Mouse (Mus musculus): Measurements from ENCODE around the gene 4833439L19Rik. TPM values are rescaled to one million over a fixed set of nuclear protein-coding genes. Genes with fewer than 3 reads are reported as not detected.

The 4833439L19Rik gene
- total and polyA plus RNA-seq, 3 experiments, result 23.1 to 25.0 (median 23.5) TPM

GRCm38 (mm10) chr13:54591776-54592356 lies 26.6 kb upstream of the 4833439L19Rik start:
- no peak for DNase-seq (ENCODE audit: extremely low read depth)
- no peak for TF ChIP-seq ETS1 (conservative IDR thresholded peaks at IDR 0.05; ENCODE audit: low read depth, low read length)
- TF ChIP-seq RCOR1 (conservative IDR thresholded peaks at IDR 0.05; ENCODE audit: low read depth, low read length), result no peak
- no peak for TF ChIP-seq ZMIZ1 (IDR thresholded peaks at IDR 0.05; ENCODE audit: low read depth, low read length)
- no peak for TF ChIP-seq RAD21 (IDR thresholded peaks at IDR 0.05; ENCODE audit: low read depth, low read length)
- no peak for TF ChIP-seq GABPA (IDR thresholded peaks at IDR 0.05; ENCODE audit: insufficient replicate concordance, low read depth, low read length)
- TF ChIP-seq NRF1 (IDR thresholded peaks at IDR 0.05; ENCODE audit: low read depth, low read length), result no peak
- no peak for TF ChIP-seq TCF12 (IDR thresholded peaks at IDR 0.05; ENCODE audit: low read depth, low read length)
- no peak for TF ChIP-seq MAZ (IDR thresholded peaks at IDR 0.05; ENCODE audit: low read depth, low read length)
- no peak for TF ChIP-seq SMC3 (IDR thresholded peaks at IDR 0.05; ENCODE audit: low read depth, low read length)
- no peak for TF ChIP-seq MAFK (IDR thresholded peaks at IDR 0.05; ENCODE audit: insufficient replicate concordance, low read length)
- TF ChIP-seq USF1 (IDR thresholded peaks at IDR 0.05; ENCODE audit: low read depth, low read length), result no peak
- TF ChIP-seq CTCF (conservative IDR thresholded peaks at IDR 0.05 in 1 of 2, IDR thresholded peaks at IDR 0.05 in 1 of 2; ENCODE audit: low read depth in 2 of 2, low read length in 2 of 2), result no peak
- no peak for TF ChIP-seq POLR2AphosphoS2 (IDR thresholded peaks at IDR 0.05; ENCODE audit: low read depth, low read length)
- no peak for TF ChIP-seq JUND (conservative IDR thresholded peaks at IDR 0.05; ENCODE audit: low read depth, low read length)
- H3K4me2 ChIP-seq (ENCODE audit: insufficient read depth, low read depth, poor library complexity, severe bottlenecking), result peak overlapping the region; percentile 65
- H3K79me2 ChIP-seq (replicated peaks; ENCODE audit: control insufficient read depth, extremely low read depth, insufficient read depth, poor library complexity, severe bottlenecking), result peaks cover 28% of the 10 kb centered on the region
- H3K9me3 ChIP-seq (replicated peaks; ENCODE audit: low read length), result no peaks in the 10 kb centered on the region
- H3K4me1 ChIP-seq (ENCODE audit: control insufficient read depth in 1 of 2, insufficient read depth in 2 of 2), result peaks cover 7 to 30% of the 10 kb centered on the region in 2 experiments
- H3K9ac ChIP-seq (ENCODE audit: insufficient read depth, low read depth), result no peak overlapping the region
- peaks cover 8 to 70% of the 10 kb centered on the region in 2 experiments for H3K36me3 ChIP-seq (replicated peaks in 1 of 2; ENCODE audit: control insufficient read depth in 1 of 2, insufficient read depth in 1 of 2, low read length in 1 of 2)
- no peaks in the 10 kb centered on the region for H3K27me3 ChIP-seq (replicated peaks)
- in situ Hi-C loops (cut with MboI; ENCODE audit: low pct_ligation_motif_present, low pct_unique_long_range_greater_than_20kb, low sequenced_read_pairs) (no loop called here), dilution Hi-C loops (cut with MboI; ENCODE audit: extremely low pct_ligation_motif_present, extremely low pct_unique_long_range_greater_than_20kb, low sequenced_read_pairs) (no loop called here)
- H3K27ac ChIP-seq (ENCODE audit: insufficient read depth, low read depth), result no peak overlapping the region
- H3K4me3 ChIP-seq (replicated peaks in 1 of 3; ENCODE audit: low read depth in 2 of 3, low read length in 2 of 3, poor library complexity in 1 of 3), result no peak overlapping the region

GRCm38 (mm10) chr13:54589996-54590951 lies 25.0 kb upstream of the 4833439L19Rik start, which contains the start of the genes Nop16 and Higd2a:
Gene Nop16 (minus strand): TSS chr13:54590090.
Gene Higd2a (plus strand): TSS chr13:54590207.
- Histone ChIP-seq H3K27me3 (replicated peaks) (no peaks in the 10 kb centered on the region), H3K36me3 (replicated peaks in 1 of 2; ENCODE audit: control insufficient read depth in 1 of 2, insufficient read depth in 1 of 2, low read length in 1 of 2) (peaks cover 13 to 68% of the 10 kb centered on the region in 2 experiments), H3K9me3 (replicated peaks; ENCODE audit: low read length) (no peaks in the 10 kb centered on the region), H3K4me2 (ENCODE audit: insufficient read depth, low read depth, poor library complexity, severe bottlenecking) (peak within 1 kb of the TSS; percentile 65), H3K9ac (ENCODE audit: insufficient read depth, low read depth) (peak within 1 kb of the TSS; percentile 85), H3K4me3 (replicated peaks in 1 of 3; ENCODE audit: low read depth in 2 of 3, low read length in 2 of 3, poor library complexity in 1 of 3) (peak within 1 kb of the TSS; percentile 79 to 99 (median 94)), H3K4me1 (ENCODE audit: control insufficient read depth in 1 of 2, insufficient read depth in 2 of 2) (peaks cover 7 to 32% of the 10 kb centered on the region in 2 experiments), H3K27ac (ENCODE audit: insufficient read depth, low read depth) (peak within 1 kb of the TSS; percentile 28), H3K79me2 (replicated peaks; ENCODE audit: control insufficient read depth, extremely low read depth, insufficient read depth, poor library complexity, severe bottlenecking) (peaks cover 28% of the 10 kb centered on the region)
- peak; percentile 99 for DNase-seq (ENCODE audit: extremely low read depth)
- dilution Hi-C loops (cut with MboI; ENCODE audit: extremely low pct_ligation_motif_present, extremely low pct_unique_long_range_greater_than_20kb, low sequenced_read_pairs) (no loop called here), in situ Hi-C loops (cut with MboI; ENCODE audit: low pct_ligation_motif_present, low pct_unique_long_range_greater_than_20kb, low sequenced_read_pairs) (no loop called here)
- TF ChIP-seq IRF4 (IDR thresholded peaks at IDR 0.05; ENCODE audit: low read depth, low read length) (peak; percentile 8; the same call in 1 of the 2 replicates), KAT2A (IDR thresholded peaks at IDR 0.05; ENCODE audit: insufficient replicate concordance, low read length) (peak; percentile 91; the same call in 1 of the 2 replicates), MEF2A (IDR thresholded peaks at IDR 0.05; ENCODE audit: borderline replicate concordance, low read depth, low read length) (no peak), RAD21 (IDR thresholded peaks at IDR 0.05; ENCODE audit: low read depth, low read length) (no peak), HCFC1 (IDR thresholded peaks at IDR 0.05; ENCODE audit: low read depth, low read length) (peak; percentile 91), USF2 (conservative IDR thresholded peaks at IDR 0.05; ENCODE audit: low read depth, low read length) (no peak), NRF1 (IDR thresholded peaks at IDR 0.05; ENCODE audit: low read depth, low read length) (peak; percentile 85), SIN3A (IDR thresholded peaks at IDR 0.05; ENCODE audit: low read length) (peak; percentile 84), MXI1 (IDR thresholded peaks at IDR 0.05; ENCODE audit: low read depth, low read length) (peak; percentile 98), CTCF (conservative IDR thresholded peaks at IDR 0.05 in 1 of 2, IDR thresholded peaks at IDR 0.05 in 1 of 2; ENCODE audit: low read depth in 2 of 2, low read length in 2 of 2) (no peak), BHLHE40 (IDR thresholded peaks at IDR 0.05; ENCODE audit: low read depth, low read length) (peak; percentile 40; the same call in 1 of the 2 replicates), MYC (IDR thresholded peaks at IDR 0.05; ENCODE audit: low read depth, low read length) (peak; percentile 99), ZNF384 (IDR thresholded peaks at IDR 0.05; ENCODE audit: low read depth, low read length) (no peak), ZC3H11A (IDR thresholded peaks at IDR 0.05; ENCODE audit: low read depth, low read length) (no peak), GABPA (IDR thresholded peaks at IDR 0.05; ENCODE audit: insufficient replicate concordance, low read depth, low read length) (no peak; the same call in 1 of the 2 replicates), MAZ (IDR thresholded peaks at IDR 0.05; ENCODE audit: low read depth, low read length) (peak; percentile 63; the same call in 1 of the 2 replicates), EP300 (IDR thresholded peaks at IDR 0.05; ENCODE audit: low read length) (no peak), ELF1 (IDR thresholded peaks at IDR 0.05; ENCODE audit: low read depth, low read length) (peak; percentile 71), CHD2 (IDR thresholded peaks at IDR 0.05; ENCODE audit: low read length) (no peak; the same call in 1 of the 2 replicates)

Measured in CH12.LX (cell line).